Mouse (Mus musculus): ENCODE data around the gene Exoc1. TPM values are rescaled to one million over a fixed set of nuclear protein-coding genes. Genes with fewer than 3 reads are reported as not detected.

Exoc1 gene
- total RNA-seq, 2 experiments from 2014 or later: 47.1 to 64.4 TPM

- ATAC-seq (replicated peaks; ENCODE audit: low FRiP score, low TSS enrichment, poor library complexity, severe bottlenecking): no peak
Measured at GRCm38 (mm10) chr5:76590009-76590408, 60.9 kb downstream of the Exoc1 start.

- no peak for ATAC-seq (replicated peaks; ENCODE audit: low FRiP score, low TSS enrichment, poor library complexity, severe bottlenecking)
Measured at GRCm38 (mm10) chr5:76591885-76592284, 62.8 kb downstream of the Exoc1 start.

- ATAC-seq (replicated peaks; ENCODE audit: low FRiP score, low TSS enrichment, poor library complexity, severe bottlenecking): no peak
Measured at GRCm38 (mm10) chr5:76609702-76610370, 80.7 kb downstream of the Exoc1 start.

GRCm38 (mm10) chr5:76612867-76613499 is 83.9 kb downstream of the Exoc1 start:
- no peak for ATAC-seq (replicated peaks; ENCODE audit: low FRiP score, low TSS enrichment, poor library complexity, severe bottlenecking)

GRCm38 (mm10) chr5:76615276-76615675 is 86.2 kb downstream of the Exoc1 start:
- no peak for ATAC-seq (replicated peaks; ENCODE audit: low FRiP score, low TSS enrichment, poor library complexity, severe bottlenecking)

GRCm38 (mm10) chr5:76616196-76616747 is 87.2 kb downstream of the Exoc1 start:
- ATAC-seq (replicated peaks; ENCODE audit: low FRiP score, low TSS enrichment, poor library complexity, severe bottlenecking): no peak

- no peak for ATAC-seq (replicated peaks; ENCODE audit: low FRiP score, low TSS enrichment, poor library complexity, severe bottlenecking)
Measured at GRCm38 (mm10) chr5:76618750-76619149, 89.6 kb downstream of the Exoc1 start.

Other genes starting within 250 kb of the Exoc1 start
- gene Clock, start 224.5 kb upstream of the Exoc1 start, total RNA-seq (2014; fragmentation: Nextera tagmentation): 8.4 and 11.4 TPM in 2 replicates
- 5.7 and 8.5 TPM in 2 replicates for gene Clock, start 224.5 kb upstream of the Exoc1 start, total RNA-seq (2017)
- not detected in 2 replicates for gene Pdcl2, start 198.2 kb upstream of the Exoc1 start, total RNA-seq (2014; fragmentation: Nextera tagmentation)
- not detected in 2 replicates for gene Pdcl2, start 198.2 kb upstream of the Exoc1 start, total RNA-seq (2017)
- gene Nmu, start 165.5 kb upstream of the Exoc1 start, total RNA-seq (2014; fragmentation: Nextera tagmentation): not detected in 2 replicates
- gene Nmu, start 165.5 kb upstream of the Exoc1 start, total RNA-seq (2017): not detected in 2 replicates
- not detected in 2 replicates for gene Gm7271, start 45.3 kb upstream of the Exoc1 start, total RNA-seq (2014; fragmentation: Nextera tagmentation)
- gene Gm7271, start 45.3 kb upstream of the Exoc1 start, total RNA-seq (2017): not detected in 2 replicates
- gene Cep135, start 59.4 kb downstream of the Exoc1 start, total RNA-seq (2014; fragmentation: Nextera tagmentation): 12.3 and 15.2 TPM in 2 replicates
- gene Cep135, start 59.4 kb downstream of the Exoc1 start, total RNA-seq (2017): 20.8 and 26.9 TPM in 2 replicates
- gene C530008M17Rik, start 127.2 kb downstream of the Exoc1 start, total RNA-seq (2014; fragmentation: Nextera tagmentation): 32.4 and 38.6 TPM in 2 replicates
- 11.9 and 19.5 TPM in 2 replicates for gene C530008M17Rik, start 127.2 kb downstream of the Exoc1 start, total RNA-seq (2017)

Data from megakaryocyte-erythroid progenitor cell, adult 5-6 weeks (primary cell).